Mouse (Mus musculus) c-Kit-positive CD71-positive TER-119-negative erythroid progenitor cells, embryonic 14.5 days (primary cell): ENCODE measurements around the gene Sptbn4.
"Not testable (repeated sequence)": the region's sequence is repeated elsewhere in the genome, so short reads cannot be mapped to it uniquely, and the experiment has no call there.

Experiments
- DNase-seq: peaks from one replicate; pipeline ENCODE4 v3.0.0-alpha.2; 2013; ENCODE audit warnings: low read depth

Gene Sptbn4

DNA sequence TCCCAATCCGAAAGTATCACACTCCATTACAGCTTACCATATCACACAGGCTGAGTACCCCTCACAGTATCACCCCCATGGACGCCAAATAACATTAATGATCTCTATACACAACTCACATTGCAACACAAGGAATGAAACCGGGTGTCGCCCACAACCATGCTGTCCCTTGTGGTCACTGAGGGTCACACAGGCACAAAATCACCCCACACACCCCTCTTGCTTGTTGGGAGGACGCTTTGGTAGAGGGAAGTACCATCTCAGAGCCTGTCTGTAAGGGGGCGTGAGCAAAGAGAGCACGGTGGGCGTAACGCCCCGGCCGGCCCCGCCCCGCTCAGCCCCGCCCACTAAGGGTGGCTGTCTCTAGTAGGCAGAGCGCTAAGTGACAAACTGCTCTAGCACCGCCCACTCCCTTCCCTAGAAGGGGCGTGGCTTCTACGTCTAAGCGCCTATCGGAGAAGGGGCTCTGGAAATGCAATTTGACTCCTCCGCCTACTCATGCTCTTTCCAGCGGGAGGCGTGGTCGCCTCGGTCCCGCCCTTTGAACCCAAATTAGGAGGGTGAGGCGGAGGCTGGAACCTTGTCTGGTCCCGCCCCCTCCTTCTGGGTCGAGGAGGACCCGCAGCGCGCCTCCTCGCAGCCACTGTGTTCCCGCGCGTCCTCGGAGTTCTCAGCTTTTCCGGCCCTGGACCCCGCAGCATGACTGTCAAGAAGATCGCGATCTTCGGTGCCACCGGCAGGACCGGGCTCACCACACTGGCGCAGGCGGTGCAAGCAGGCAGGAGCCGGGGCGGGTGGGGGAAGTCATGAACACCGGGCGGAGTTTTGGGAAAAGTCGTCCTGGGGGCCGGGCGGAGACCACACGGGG is at the start of gene Sptbn4, which contains the start of gene Blvrb:
Sptbn4 (minus strand) TSS at position 268 of the 868 bp plus-strand sequence.
Blvrb (plus strand) TSS at position 560 of the 868 bp plus-strand sequence.
- peak; percentile 100 for DNase-seq

DNA sequence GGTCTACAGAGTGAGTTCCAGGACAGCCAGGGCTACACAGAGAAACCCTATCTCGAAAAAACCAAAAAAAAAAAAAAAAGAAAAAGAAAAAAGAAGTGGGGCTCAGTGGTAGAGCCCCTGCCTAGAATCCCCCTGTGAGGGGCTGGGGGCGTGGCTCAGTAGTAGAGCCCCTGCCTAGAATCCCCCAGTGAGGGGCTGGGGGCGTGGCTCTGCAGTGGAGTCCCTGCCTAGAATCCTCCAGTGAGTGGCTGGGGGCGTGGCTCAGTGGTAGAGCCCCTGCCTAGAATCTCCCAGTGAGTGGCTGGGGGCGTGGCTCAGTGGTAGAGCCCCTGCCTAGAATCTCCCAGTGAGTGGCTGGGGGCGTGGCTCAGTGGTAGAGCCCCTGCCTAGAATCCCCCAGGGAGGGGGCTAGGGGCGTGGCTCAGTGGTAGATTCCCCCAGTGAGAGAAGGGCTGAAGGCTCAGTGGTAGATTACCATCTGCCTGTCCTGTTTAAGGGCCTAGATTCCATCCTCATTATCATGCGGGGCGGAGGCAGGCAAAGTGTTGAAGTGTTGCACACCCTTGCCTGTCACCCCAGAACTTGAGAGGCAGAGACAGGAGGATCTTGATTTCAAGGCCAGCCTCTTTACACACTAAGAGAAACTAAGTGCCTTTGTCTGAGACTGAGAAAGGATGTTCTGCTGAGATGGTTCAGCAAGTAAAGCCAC is 47.3 kb upstream of the Sptbn4 start:
- not testable (repeated sequence) for DNase-seq

DNA sequence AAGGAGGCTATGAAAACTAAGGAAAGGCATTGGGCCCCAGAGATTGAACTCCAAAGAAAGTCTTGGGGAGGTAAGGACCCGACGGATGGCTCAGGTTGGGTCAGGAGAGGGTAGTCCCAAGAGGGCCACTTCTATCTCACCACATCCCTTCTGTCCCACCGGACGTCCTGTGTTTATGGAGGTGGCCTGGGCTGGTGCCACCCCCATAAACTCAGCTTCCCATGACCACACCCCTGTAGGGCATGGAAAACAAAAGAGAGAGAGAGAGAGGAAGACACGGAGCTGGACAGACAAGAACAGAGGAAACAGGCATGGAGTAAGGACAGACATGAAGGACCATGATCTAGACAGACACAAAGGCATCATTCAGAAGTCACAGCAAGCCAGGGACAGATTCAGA is 46.0 kb upstream of the Sptbn4 start:
- no peak for DNase-seq

DNA sequence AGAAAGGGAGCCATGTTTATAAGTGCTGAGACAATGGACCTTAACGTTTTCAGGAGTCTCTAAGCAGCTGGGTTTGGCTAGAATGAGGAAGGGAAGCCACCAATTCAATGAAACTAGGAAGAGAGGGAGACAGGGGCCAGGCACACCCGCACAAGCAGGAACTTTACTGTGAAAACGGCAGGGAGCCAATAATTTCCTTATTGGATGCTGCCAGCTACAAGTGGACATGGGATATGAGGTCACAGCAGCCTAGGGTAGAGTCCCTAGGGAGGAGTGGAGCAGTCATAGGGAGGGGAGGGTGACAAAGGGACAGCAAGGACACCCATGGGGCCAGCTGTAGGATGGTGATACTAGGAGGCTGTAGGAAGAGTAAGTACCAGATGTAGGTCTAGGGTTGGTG is 45.5 kb upstream of the Sptbn4 start:
- no peak for DNase-seq

DNA sequence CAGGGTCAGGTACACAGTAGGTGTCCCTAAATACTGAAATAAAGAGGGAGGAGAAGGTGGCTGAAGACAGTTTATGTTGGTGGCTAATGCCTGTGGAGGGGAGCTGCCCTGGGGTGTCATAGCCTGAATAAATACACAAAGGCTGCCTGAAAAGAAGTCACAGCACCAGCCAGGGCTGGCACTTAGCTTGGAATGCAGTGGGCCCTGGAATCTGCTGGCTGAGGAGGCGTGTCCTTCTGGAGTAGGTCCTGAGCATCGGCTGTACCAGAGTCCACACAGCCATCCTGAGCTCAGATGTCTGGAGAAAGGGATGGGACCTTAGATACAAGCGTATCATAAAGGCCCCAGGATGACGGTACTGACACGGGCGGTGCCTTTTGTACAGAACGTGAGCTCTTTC is 44.4 kb upstream of the Sptbn4 start:
- no peak for DNase-seq

DNA sequence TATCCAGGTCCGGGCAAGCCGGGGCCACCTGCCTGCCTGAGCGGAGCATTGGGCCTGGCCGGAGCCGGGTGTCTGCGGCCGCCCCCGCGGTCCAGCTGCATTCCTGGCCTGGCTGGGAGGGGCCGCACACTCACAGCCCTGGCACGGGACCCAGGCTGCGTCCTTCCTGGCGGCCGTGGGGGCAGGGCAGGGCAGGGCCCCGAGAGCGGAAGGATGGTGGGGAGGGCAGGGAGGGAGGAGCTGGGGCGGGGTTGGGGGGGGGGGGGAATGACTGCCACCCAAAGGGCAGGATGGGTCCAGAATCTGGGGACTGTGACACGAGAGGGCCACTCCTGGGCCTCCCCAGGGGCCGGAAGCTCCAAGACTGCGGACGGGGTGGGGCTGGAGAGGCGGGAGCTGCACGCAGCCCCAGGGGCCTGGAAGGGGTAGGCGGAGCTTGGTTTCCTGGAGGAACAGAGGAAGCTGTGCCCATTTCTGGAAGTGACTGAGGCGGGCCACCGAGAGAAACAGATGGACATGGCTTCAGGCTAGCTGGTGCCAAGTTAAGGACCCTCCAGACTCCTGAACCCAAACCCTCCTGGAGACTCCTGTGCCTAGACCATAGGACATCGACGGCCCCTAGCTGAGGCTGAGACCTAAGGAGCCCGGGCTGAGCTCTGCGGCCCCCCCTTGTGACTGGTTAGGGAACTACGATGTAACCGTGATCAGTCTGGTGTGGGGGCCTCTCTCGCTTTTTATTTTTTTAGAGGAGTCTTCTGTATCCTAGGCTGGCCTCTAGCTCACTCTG is 43.2 kb upstream of the Sptbn4 start:
- peak; percentile 89 for DNase-seq

DNA sequence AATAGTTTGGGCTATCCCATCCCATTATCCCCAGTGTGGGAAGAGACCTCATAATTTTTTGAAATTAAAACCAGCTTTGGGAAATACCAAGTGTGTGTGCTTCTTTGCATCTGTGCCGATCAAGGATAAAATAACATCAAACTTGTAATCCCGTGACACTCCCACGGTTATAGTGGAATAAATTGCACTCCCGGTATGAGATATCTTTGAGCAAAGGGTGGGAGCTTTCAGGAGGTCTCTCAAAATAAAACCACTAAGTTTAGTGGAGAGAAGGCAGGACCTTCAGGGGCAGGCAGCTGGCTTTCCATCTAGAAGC is 42.7 kb upstream of the Sptbn4 start:
- no peak for DNase-seq

DNA sequence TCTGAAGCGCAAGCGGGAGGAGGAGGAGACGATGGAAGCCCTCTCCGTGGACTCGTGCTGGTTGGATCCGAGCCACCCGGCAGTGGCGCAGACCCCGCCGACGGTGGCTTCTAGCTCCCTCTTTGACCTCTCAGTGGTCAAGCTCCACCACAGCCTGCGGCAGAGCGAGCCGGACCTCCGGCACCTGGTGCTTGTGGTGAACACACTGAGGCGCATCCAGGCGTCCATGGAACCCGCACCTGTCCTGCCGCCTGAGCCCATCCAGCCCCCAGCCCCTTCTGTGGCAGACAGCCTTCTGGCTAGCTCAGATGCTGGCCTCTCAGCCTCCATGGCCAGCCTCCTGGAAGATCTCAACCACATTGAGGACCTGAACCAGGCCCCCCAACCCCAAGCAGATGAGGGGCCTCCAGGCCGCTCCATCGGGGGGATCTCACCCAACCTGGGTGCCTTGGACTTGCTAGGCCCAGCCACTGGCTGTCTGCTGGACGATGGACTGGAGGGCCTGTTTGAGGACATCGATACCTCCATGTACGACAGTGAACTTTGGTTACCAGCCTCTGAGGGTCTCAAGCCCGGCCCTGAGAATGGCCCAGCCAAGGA is 41.9 kb upstream of the Sptbn4 start:
- DNase-seq = no peak

DNA sequence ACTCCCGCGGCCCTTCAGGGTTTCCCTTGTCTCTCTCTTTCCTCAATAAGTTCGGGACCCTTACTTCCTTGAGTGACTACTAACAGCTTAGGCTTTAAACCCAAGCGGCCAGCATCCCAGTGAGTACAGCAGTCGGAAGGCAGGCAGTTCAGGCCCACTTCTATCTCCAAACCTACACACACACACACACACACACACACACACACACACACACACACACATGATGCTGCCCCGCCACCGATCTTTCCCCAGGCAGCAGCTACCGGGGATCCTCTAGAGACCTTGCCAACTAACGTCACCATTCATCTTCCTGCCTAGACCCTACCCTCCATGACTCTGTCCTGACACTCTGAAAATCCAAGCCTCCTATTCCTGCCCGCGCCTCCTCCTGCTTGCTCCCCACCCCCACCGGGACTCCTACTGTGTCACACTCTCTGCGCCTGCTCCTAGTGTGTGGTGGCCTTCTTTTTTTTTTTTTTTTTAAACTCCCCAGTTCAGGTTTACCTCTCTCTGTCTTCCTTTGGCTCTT is 40.3 kb upstream of the Sptbn4 start:
- no peak for DNase-seq

DNA sequence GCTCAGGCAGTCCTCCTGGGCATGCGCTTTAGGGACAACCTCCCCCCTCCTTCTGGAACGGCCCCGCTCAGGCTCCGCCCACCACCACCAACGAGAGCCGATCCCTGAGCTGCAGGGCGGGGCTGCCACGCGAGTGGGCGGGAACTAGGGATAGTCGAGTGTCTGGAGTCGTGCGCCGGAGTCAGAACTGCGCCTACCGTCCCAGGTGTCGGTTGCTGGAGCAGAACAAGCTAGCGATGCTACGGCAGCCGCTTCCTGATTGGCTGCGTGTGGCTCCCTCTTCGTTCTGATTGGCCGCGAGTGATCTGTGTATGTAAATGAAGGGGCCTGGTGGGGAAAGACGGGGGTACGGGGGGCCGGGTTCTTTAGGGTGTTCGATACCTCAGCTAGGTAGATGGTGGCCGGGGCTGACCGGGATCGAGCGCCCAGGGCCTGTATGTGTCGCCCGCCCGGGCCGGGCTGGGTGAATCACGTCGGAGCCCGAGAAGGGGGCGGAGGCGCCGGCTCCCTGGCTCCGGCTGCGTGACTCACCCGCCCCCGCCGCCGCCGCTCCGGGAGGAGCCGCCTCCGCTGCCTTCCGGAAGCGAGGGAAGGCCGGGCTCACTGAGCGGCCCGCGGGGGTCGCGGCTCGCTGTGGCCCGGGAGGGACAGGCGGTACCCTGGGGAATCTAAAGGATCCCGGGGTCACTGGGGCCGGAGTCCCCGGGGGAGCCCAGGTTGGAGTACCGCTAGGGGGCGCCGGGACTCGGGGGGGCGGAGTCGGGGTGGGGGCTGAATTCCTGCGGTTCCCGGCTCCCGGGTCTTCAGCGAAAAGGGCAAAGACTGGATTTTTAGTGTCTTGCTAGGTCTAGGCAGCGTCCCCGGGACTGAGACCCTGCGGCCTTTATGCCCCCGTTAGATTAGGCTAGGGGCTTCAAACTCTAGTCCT is 39.5 kb upstream of the Sptbn4 start, which contains the start of gene Sertad1:
Sertad1 (plus strand) TSS at position 141 of the 928 bp plus-strand sequence.
- peak; percentile 99 for DNase-seq

DNA sequence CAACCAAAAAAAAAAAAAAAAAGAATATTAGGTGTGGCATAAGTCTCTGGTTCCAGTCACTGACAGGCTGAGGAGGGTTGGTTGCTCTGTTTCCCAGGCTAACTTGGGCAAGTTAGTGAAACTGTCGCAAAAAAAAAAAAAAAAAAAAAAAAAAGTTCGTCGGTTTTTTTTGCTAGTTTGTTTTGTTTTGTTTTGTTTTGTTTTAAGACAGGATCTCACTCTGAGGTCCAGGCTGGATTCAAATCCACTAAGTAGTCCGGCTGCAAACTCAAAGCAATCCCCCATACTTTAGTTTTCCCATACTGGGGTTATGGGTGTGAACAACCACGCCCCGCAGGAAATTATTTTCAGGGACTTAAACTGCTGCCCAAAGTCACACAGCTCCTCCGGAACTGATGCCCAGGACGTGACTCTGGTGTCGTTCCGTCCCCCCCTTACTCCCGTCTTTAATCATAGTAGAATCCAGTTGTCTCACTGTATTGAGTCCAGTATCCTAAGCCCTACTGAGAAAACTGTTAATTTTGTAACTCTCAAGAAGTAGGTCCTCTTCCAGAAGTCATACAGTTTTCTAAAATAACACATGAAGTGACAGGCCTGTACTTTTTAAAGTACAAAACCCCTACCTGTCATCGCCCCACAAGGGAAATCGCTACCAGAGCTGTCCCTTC is 38.8 kb upstream of the Sptbn4 start:
- no peak for DNase-seq

DNA sequence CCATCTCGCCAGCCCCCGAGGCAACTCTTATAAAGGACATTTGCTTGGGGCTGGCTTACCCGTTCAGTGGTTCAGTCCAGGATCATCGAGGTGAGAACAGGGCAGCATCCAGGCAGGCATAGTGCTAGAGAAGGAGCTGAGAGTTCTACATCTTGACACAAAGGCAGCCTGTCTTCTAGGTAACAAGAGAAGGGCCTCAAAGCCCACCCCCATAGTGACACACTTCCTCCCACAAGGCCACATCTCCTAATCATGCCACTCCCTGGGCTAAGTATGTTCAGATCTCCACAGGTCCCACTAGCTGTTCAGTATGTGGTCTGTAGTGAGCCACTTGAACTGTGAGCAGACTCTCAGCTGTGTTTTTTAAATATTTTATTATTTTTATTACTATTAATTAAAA is 36.4 kb upstream of the Sptbn4 start:
- no peak for DNase-seq

DNA sequence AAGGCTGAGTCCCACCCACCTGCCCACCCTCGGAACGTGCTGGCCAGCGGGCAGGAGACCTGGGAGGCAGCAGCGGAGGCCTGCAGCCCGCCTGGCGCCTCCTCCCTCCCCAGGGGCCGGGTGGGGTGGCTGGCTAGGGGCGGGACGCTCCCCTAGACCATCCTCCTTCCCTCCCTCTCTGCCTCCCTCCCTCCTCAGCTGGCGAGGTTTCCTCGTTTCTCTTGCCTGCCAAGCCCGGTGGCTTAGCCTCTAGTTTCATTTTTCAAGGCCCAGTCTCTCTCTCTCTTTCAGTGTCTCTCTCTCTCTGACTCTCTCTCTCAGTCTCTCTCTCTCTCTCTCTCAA is 34.1 kb upstream of the Sptbn4 start:
- DNase-seq = peak; percentile 77

DNA sequence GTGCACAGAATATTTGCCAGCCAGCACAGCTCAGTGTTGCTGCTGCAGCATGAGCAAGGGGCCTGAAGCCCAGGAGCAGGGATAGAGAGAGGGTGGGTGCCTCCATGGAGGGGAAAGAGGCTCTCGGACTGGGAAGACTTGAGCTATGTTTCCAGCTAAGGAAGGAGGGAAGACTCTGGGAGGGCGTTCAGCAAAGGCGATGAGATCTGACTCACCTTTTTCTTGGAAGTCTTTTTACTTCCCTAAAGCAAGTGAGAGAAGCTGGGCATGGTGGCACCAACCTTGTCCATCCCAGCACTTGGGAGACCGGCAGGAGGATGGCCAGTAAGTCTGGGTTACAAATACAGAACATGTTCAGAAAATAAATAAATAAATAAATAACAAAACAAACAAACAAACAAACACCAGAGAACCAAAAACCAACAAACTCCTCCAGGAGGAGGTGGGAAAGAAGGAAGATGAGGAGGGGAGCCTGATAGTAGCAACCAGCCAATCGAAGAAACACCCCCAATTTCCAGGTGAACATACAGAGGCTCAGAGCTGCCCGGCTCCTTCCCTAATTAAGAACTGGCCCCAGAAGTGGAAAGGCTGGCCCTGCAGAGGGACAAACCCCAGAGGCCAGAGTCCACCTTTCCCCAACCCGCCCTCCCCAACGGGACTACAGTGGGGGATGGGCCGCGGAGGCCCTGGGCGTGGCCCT is 33.6 kb upstream of the Sptbn4 start:
- no peak for DNase-seq

DNA sequence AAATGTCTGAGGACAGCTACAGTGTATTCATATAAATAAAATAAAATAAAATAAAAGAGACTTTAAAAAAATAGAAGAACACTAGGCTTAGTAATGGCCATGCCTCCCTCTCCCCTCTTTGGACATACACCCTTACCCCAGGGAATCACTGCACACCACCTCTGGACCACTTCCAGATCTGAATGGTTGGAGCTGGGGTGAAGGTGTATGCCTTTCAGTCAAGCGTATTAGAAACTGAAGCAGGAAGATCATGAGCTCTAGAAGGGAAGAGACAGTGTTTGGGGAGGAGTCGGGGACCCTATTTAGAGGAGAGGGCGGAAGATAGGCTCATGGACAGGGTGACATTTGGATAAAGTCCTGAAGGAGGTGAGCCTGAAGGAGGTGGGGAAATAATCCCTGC is 33.0 kb upstream of the Sptbn4 start:
- DNase-seq = no peak

DNA sequence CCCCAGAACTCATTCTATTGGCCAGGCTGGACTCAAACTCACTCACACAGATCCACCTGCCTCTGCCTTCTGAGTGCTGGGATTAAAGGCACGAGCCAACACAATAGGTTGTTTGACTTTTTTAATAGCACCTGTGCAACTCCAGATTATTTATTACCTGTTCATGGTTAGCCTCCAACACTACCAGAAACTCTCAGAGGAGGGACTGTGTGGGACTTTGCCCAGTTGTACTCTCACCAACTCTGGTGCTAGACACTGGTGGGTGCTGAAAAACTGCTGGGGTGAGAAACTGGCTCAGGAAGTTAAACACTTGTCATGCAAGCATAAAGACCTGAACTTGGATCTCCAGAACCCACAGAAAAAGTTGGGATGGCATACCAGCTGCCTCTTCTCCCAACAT is 32.3 kb upstream of the Sptbn4 start:
- DNase-seq = no peak

DNA sequence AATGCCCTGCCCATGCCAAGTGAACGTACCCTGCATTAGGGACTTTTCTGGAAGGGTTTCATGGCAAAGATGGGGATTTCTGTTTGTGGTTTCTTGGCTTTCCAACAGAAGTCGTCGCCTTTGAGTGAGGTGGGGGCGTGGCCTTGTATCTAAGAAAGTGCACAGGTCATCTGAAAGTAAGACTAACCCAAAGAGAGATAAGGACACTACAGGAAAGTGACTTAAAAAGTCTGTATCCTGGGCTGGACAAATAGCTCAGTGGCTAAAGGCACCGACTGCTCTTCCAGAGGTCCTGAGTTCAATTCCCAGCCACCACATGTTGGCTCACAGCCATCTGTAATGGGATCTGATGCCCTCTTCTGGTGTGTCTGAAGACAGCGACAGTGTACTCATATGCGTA is 31.1 kb upstream of the Sptbn4 start:
- DNase-seq = no peak

DNA sequence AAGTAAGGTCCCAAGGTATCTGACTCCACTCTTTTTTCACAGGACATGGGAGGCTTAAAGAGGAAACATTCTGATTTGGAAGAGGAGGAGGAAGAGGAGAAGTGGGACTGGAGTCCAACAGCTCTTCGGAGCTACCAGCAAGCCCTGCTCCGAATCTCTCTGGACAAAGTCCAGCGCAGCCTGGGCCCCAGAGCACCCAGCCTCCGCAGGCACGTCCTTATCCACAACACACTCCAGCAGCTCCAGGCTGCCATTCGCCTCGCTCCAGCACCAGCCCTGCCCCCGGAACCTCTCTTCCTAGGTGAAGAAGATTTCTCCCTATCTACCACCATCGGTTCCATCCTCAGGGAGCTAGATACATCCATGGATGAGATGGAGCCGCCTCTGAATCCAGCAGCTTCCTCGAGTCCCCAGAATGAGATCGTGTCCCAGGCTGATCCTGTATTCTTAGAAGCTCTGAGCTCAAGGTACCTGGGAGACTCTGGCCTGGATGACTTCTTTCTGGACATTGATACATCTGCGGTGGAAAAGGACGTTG is 28.7 kb upstream of the Sptbn4 start:
- DNase-seq = no peak

DNA sequence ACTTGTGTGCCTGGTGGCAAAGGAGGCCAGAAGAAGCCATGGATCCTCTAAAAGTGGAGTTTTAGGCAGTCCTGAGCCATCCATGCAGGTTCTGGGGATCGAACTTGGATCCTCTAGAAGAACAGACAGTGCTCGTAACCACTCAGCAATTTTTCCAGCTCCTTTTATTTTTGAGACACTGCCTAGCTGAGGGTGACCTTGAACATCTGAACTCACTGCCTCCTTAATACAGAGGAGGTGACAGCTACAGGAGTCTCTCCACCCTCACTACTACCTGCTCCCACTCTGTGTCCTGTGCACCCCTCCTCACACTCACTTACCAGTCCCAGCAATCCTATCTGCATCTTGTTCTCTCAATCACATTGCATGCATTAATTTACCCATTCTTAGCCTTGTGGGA is 28.1 kb upstream of the Sptbn4 start:
- DNase-seq = no peak
